Mouse (Mus musculus) brain, embryonic 18.5 days (tissue): ENCODE measurements around the gene Mlxipl.

ENCODE experiments used
- DNase-seq: peaks from one replicate; pipeline ENCODE4 v3.0.0-alpha.2; 2012; ENCODE audit warnings: low read depth, low spot score

The Mlxipl gene

GRCm38 (mm10) chr5:135079578-135079977 lies 10.1 kb upstream of the Mlxipl start:
- DNase-seq = no peak

- no peak for DNase-seq
These were observed 9.2 kb upstream of the Mlxipl start for GRCm38 (mm10) chr5:135080539-135080938.

GRCm38 (mm10) chr5:135086871-135087270 lies 2.8 kb upstream of the Mlxipl start:
- DNase-seq = no peak

GRCm38 (mm10) chr5:135100981-135101380 lies 11.3 kb downstream of the Mlxipl start:
- DNase-seq = no peak

- DNase-seq = no peak
These were observed 14.4 kb downstream of the Mlxipl start for GRCm38 (mm10) chr5:135103999-135104660.

- DNase-seq = peak; percentile 51
These were observed 17.1 kb downstream of the Mlxipl start for GRCm38 (mm10) chr5:135106758-135107256.

GRCm38 (mm10) chr5:135107521-135108501 lies 18.1 kb downstream of the Mlxipl start:
- no peak for DNase-seq

GRCm38 (mm10) chr5:135109017-135109416 lies 19.3 kb downstream of the Mlxipl start:
- no peak for DNase-seq

- no peak for DNase-seq
These were observed 19.7 kb downstream of the Mlxipl start for GRCm38 (mm10) chr5:135109426-135109825.

GRCm38 (mm10) chr5:135109976-135110375 lies 20.3 kb downstream of the Mlxipl start:
- DNase-seq = no peak

GRCm38 (mm10) chr5:135113782-135114181 lies 24.1 kb downstream of the Mlxipl start:
- no peak for DNase-seq

GRCm38 (mm10) chr5:135115241-135115640 lies 25.6 kb downstream of the Mlxipl start:
- DNase-seq = no peak

- DNase-seq = no peak
These were observed 28.9 kb downstream of the Mlxipl start for GRCm38 (mm10) chr5:135118589-135119081.

GRCm38 (mm10) chr5:135120753-135121152 lies 31.1 kb downstream of the Mlxipl start:
- DNase-seq = no peak

GRCm38 (mm10) chr5:135126121-135126520 lies 36.4 kb downstream of the Mlxipl start:
- DNase-seq = no peak

- no peak for DNase-seq
These were observed 38.0 kb downstream of the Mlxipl start for GRCm38 (mm10) chr5:135127669-135128068.

- no peak for DNase-seq
These were observed 40.1 kb downstream of the Mlxipl start for GRCm38 (mm10) chr5:135129747-135130146.

GRCm38 (mm10) chr5:135133736-135134405 lies 44.2 kb downstream of the Mlxipl start:
- DNase-seq = no peak

GRCm38 (mm10) chr5:135134534-135134933 lies 44.8 kb downstream of the Mlxipl start:
- DNase-seq = no peak

GRCm38 (mm10) chr5:135139881-135140280 lies 50.2 kb downstream of the Mlxipl start:
- DNase-seq = no peak

- no peak for DNase-seq
These were observed 54.8 kb downstream of the Mlxipl start for GRCm38 (mm10) chr5:135144469-135144868.

GRCm38 (mm10) chr5:135145532-135145931 lies 55.8 kb downstream of the Mlxipl start:
- no peak for DNase-seq
